Mouse (Mus musculus) right cerebral cortex, postnatal 14 days (tissue): Measurements from ENCODE around the gene Hoxa9.

Source experiments
- DNase-seq: peaks from one replicate; pipeline ENCODE4 v3.0.0; 2022

The Hoxa9 gene

DNA sequence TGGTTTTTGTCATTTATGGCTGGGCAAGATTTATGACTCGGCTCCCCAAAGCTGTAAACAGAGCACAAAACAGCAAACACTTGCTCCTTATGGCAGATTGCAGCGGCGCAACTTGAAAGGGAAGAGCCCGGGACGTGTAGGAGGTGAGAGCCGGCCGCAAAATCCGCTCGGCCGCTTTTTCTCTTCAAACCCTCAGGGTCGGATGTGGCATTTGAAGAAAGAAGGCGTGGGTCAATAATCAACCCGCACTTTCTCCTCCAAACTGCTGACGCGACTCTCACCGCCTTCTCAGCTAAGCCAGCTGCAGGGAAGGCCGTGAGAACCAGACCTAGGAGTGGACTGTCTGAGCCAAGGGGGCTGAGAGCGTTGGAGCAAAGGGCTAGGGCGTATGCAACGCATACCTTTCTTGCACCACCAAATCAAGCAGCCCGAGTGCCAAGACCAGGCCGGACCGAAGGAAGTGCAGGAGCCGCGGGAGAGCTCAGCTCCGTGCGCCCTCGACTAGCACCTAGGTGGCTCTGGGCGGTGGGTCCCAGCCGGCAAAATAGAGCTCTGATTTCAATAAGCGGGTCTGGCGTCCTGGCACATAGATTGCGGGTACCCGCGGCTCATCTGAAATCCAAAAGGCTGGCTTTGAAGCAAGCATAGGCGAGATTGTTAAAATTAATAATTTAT, 53.7 kb downstream of the Hoxa9 start, which contains the start of gene 5730596B20Rik:
Gene 5730596B20Rik, plus strand, starts transcription at position 438 of the 675 bp plus-strand sequence.
- no peak for DNase-seq

DNA sequence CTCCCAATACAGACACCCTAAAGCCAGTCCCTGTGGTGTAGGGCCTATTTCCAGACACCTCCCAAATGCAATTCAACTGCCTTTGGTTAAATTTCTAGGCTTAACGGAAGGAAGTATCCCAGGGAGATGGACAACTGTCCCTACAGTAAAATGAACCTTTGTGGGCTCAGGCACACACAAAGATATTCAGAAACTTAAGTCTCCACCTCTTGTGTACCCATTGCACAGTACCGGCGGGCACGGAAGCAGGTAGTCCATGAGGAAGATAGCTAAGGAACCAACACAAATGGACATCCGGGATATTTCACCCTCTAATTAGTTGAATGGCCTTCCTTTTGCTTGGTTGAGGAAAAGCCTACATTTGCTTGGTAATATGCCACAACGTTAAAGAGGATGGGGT, 54.5 kb downstream of the Hoxa9 start:
- no peak for DNase-seq

DNA sequence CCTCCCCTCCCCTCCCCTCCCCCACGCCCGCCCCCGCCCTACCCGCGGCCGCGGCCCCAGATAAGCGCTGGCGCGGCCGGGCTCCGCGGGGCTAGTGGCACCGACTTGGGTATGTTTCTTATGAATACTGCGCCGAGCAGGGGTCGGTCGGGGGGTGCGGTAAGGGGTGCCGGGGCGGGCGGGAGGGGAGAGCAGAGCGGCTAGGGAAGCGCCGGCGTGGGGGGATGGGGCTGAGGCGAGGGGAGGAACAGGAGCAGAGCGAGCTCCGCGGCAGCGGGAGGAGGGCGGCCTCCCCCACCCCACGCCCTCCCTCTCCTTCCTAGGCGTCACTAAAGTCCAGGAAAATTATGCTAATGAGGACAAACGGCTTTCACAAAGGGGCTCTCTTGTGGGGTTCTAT, 55.0 kb downstream of the Hoxa9 start:
- no peak for DNase-seq

DNA sequence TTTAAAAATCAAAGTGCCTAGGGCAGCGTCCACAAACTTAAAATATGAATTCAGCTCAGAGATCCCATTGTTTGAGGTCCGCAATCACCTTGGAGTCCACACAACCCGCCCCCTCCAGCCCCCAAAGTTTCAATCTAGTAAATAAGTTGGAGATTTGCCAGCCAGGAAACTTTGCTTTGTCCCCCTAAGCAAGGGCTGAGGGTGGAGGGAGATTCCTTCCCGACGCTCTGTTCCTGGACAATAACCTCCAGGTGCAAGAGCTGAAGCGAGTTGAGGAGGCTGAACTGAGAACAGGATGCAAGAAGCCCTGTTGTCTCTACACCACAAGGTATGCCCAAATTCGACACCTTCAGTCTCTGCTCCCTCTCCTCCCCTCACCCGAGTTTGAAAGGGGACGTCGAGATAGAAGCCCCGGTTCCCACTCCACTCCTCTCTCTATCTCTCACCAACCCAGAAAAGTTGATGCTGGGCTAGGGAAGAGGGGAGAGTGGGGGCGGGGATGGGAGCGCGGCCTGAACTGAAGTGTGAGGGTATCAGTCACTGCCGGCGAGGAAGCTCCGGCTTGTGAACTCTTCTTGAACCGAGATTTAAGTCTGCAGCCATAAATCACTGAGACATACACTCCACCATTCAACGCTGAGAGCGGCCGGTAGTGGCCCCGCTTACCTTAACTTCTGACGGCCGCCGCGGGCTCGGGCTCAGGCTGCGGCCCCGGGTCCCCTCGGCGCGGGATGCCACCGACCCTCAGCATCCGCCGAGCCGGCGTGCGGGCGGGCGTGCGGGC, 55.7 kb downstream of the Hoxa9 start:
- no peak for DNase-seq

DNA sequence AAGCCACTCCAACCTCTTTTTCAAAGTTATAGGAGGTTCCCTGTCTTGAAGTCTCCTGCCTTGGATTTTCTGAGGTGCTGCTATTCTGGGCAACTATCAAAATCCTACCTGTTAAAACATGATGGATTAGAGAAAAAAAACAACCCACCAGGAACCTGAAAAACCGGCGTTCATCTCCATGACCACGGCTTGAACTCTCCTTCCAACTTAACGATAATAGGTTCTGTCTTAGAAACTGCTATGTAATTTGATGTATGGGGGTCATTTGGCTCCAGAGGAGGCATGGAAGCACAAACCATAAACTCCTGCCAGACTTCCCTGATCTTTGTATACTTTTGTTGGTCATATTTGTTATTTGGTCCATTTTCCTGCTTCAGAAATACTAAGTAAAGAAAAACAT, 57.2 kb downstream of the Hoxa9 start:
- DNase-seq = no peak
